Mouse (Mus musculus): ENCODE results near the gene Gcc1. TPM values are rescaled to one million over a fixed set of nuclear protein-coding genes. Genes with fewer than 3 reads are reported as not detected.

Gene Gcc1
- 5.5 and 6.7 TPM in 2 replicates for polyA plus RNA-seq (2016; fragmentation: Nextera tagmentation; extraction: Ambion mirVana)

GRCm38 (mm10) chr6:28428290-28428689 is at the start of gene Gcc1:
TSS of gene Gcc1 (minus strand) at chr6:28428390.
- no peaks in the 10 kb centered on the region for H3K9me3 ChIP-seq (replicated peaks)
- H3K27me3 ChIP-seq (replicated peaks): no peaks in the 10 kb centered on the region
- H3K36me3 ChIP-seq: peaks cover 33% of the 10 kb centered on the region
- peak within 1 kb of the TSS; percentile 37; the same call in 1 of the 2 replicates for H3K27ac ChIP-seq
- H3K9ac ChIP-seq: no peak within 1 kb of the TSS
- H3K4me3 ChIP-seq: no peak within 1 kb of the TSS
- H3K4me2 ChIP-seq: no peak within 1 kb of the TSS
- ATAC-seq: no peak
- H3K4me1 ChIP-seq: peaks cover 45% of the 10 kb centered on the region
- 71% methylated on average over 3 of the region's 3 CpGs for WGBS (ENCODE audit: insufficient replicate concordance)

- no peak within 1 kb of the TSS for H3K27ac ChIP-seq
- 70% methylated on average over 5 of the region's 5 CpGs for WGBS (ENCODE audit: insufficient replicate concordance)
- H3K27me3 ChIP-seq (replicated peaks): no peaks in the 10 kb centered on the region
- no peaks in the 10 kb centered on the region for H3K9me3 ChIP-seq (replicated peaks)
- no peak within 1 kb of the TSS for H3K4me3 ChIP-seq
- no peaks in the 10 kb centered on the region for H3K36me3 ChIP-seq
- H3K4me2 ChIP-seq: no peak within 1 kb of the TSS
- no peak within 1 kb of the TSS for H3K9ac ChIP-seq
- H3K4me1 ChIP-seq: peaks cover 21% of the 10 kb centered on the region
- ATAC-seq: no peak
Measured at GRCm38 (mm10) chr6:28474839-28475238, 46.6 kb upstream of the Gcc1 start, which contains the start of gene Snd1. TSS of gene Snd1 (plus strand) at chr6:28475139.

GRCm38 (mm10) chr6:28474211-28474610 is 46.0 kb upstream of the Gcc1 start:
- no peaks in the 10 kb centered on the region for H3K27me3 ChIP-seq (replicated peaks)
- no peak overlapping the region for H3K27ac ChIP-seq
- H3K9ac ChIP-seq: no peak overlapping the region
- no peaks in the 10 kb centered on the region for H3K9me3 ChIP-seq (replicated peaks)
- H3K36me3 ChIP-seq: no peaks in the 10 kb centered on the region
- H3K4me2 ChIP-seq: no peak overlapping the region
- WGBS (ENCODE audit: insufficient replicate concordance): 80% methylated on average over 4 of the region's 4 CpGs
- ATAC-seq: no peak
- no peak overlapping the region for H3K4me3 ChIP-seq
- peaks cover 16% of the 10 kb centered on the region for H3K4me1 ChIP-seq

- no peak for ATAC-seq
- H3K9ac ChIP-seq: no peak overlapping the region
- no peaks in the 10 kb centered on the region for H3K9me3 ChIP-seq (replicated peaks)
- H3K27ac ChIP-seq: no peak overlapping the region
- H3K36me3 ChIP-seq: no peaks in the 10 kb centered on the region
- no peaks in the 10 kb centered on the region for H3K27me3 ChIP-seq (replicated peaks)
- no peak overlapping the region for H3K4me3 ChIP-seq
- no peaks in the 10 kb centered on the region for H3K4me1 ChIP-seq
- 69% methylated on average over 9 of the region's 9 CpGs for WGBS (ENCODE audit: insufficient replicate concordance)
- no peak overlapping the region for H3K4me2 ChIP-seq
Measured at GRCm38 (mm10) chr6:28471284-28472035, 43.3 kb upstream of the Gcc1 start.

GRCm38 (mm10) chr6:28470621-28471020 is 42.4 kb upstream of the Gcc1 start:
- Histone ChIP-seq H3K36me3 (no peaks in the 10 kb centered on the region), H3K9me3 (replicated peaks) (no peaks in the 10 kb centered on the region), H3K4me2 (no peak overlapping the region), H3K9ac (no peak overlapping the region), H3K27me3 (replicated peaks) (no peaks in the 10 kb centered on the region), H3K4me3 (no peak overlapping the region), H3K4me1 (no peaks in the 10 kb centered on the region), H3K27ac (no peak overlapping the region)
- no peak for ATAC-seq
- 52% methylated on average over 5 of the region's 5 CpGs for WGBS (ENCODE audit: insufficient replicate concordance)

- no peak overlapping the region for H3K9ac ChIP-seq
- ATAC-seq: no peak
- H3K4me2 ChIP-seq: no peak overlapping the region
- WGBS (ENCODE audit: insufficient replicate concordance): 66% methylated on average over 4 of the region's 4 CpGs
- no peaks in the 10 kb centered on the region for H3K4me1 ChIP-seq
- H3K36me3 ChIP-seq: no peaks in the 10 kb centered on the region
- no peaks in the 10 kb centered on the region for H3K9me3 ChIP-seq (replicated peaks)
- no peak overlapping the region for H3K4me3 ChIP-seq
- no peaks in the 10 kb centered on the region for H3K27me3 ChIP-seq (replicated peaks)
- no peak overlapping the region for H3K27ac ChIP-seq
Measured at GRCm38 (mm10) chr6:28470017-28470602, 41.9 kb upstream of the Gcc1 start.

GRCm38 (mm10) chr6:28464630-28465029 is 36.4 kb upstream of the Gcc1 start:
- Histone ChIP-seq H3K4me1 (no peaks in the 10 kb centered on the region), H3K9me3 (replicated peaks) (no peaks in the 10 kb centered on the region), H3K9ac (no peak overlapping the region), H3K4me3 (no peak overlapping the region), H3K27ac (no peak overlapping the region), H3K27me3 (replicated peaks) (peaks cover 15% of the 10 kb centered on the region; the same call in 1 of the 2 replicates), H3K36me3 (no peaks in the 10 kb centered on the region), H3K4me2 (no peak overlapping the region)
- 61% methylated on average over 6 of the region's 6 CpGs for WGBS (ENCODE audit: insufficient replicate concordance)
- ATAC-seq: no peak

GRCm38 (mm10) chr6:28460534-28460933 is 32.3 kb upstream of the Gcc1 start:
- 5% methylated on average over 5 of the region's 5 CpGs for WGBS (ENCODE audit: insufficient replicate concordance)
- H3K4me3 ChIP-seq: no peak overlapping the region
- no peak overlapping the region for H3K27ac ChIP-seq
- H3K36me3 ChIP-seq: no peaks in the 10 kb centered on the region
- H3K4me2 ChIP-seq: no peak overlapping the region
- no peak overlapping the region for H3K9ac ChIP-seq
- H3K27me3 ChIP-seq (replicated peaks): peaks cover 18% of the 10 kb centered on the region; the same call in 1 of the 2 replicates
- ATAC-seq: 0 out of 2 replicates have a peak, but pooled peaks have one; percentile 21
- no peaks in the 10 kb centered on the region for H3K4me1 ChIP-seq
- H3K9me3 ChIP-seq (replicated peaks): no peaks in the 10 kb centered on the region

- H3K9ac ChIP-seq: no peak overlapping the region
- no peaks in the 10 kb centered on the region for H3K4me1 ChIP-seq
- H3K36me3 ChIP-seq: no peaks in the 10 kb centered on the region
- H3K27me3 ChIP-seq (replicated peaks): peaks cover 20% of the 10 kb centered on the region; the same call in 1 of the 2 replicates
- no peaks in the 10 kb centered on the region for H3K9me3 ChIP-seq (replicated peaks)
- ATAC-seq: peak; percentile 74
- H3K27ac ChIP-seq: no peak overlapping the region
- no peak overlapping the region for H3K4me3 ChIP-seq
- no peak overlapping the region for H3K4me2 ChIP-seq
Measured at GRCm38 (mm10) chr6:28459221-28459668, 31.1 kb upstream of the Gcc1 start.

GRCm38 (mm10) chr6:28450977-28451376 is 22.8 kb upstream of the Gcc1 start:
- Histone ChIP-seq H3K4me2 (no peak overlapping the region), H3K9ac (no peak overlapping the region), H3K27me3 (replicated peaks) (peaks cover 76% of the 10 kb centered on the region), H3K9me3 (replicated peaks) (no peaks in the 10 kb centered on the region), H3K27ac (no peak overlapping the region), H3K4me3 (no peak overlapping the region), H3K4me1 (no peaks in the 10 kb centered on the region), H3K36me3 (no peaks in the 10 kb centered on the region)
- no peak for ATAC-seq
- 3% methylated on average over 12 of the region's 12 CpGs for whole genome bisulfite sequencing (ENCODE audit: insufficient replicate concordance)

- Histone ChIP-seq H3K4me1 (no peaks in the 10 kb centered on the region), H3K36me3 (no peaks in the 10 kb centered on the region), H3K27ac (no peak overlapping the region), H3K4me2 (no peak overlapping the region), H3K9ac (no peak overlapping the region), H3K27me3 (replicated peaks) (peaks cover 77% of the 10 kb centered on the region), H3K4me3 (no peak overlapping the region), H3K9me3 (replicated peaks) (no peaks in the 10 kb centered on the region)
- no peak for ATAC-seq
- 17% methylated on average over 5 of the region's 5 CpGs for WGBS (ENCODE audit: insufficient replicate concordance)
Measured at GRCm38 (mm10) chr6:28450481-28450880, 22.3 kb upstream of the Gcc1 start.

- 61% methylated on average over 2 of the region's 2 CpGs for WGBS (ENCODE audit: insufficient replicate concordance)
Measured at GRCm38 (mm10) chr6:28449253-28449652, 21.1 kb upstream of the Gcc1 start, which contains the start of gene Pax4. TSS of gene Pax4 (minus strand) at chr6:28449353.

More at GRCm38 (mm10) chr6:28449253-28449652, 21.1 kb upstream of the Gcc1 start, which contains the start of gene Pax4:
- Histone ChIP-seq H3K27me3 (replicated peaks) (peaks cover 80% of the 10 kb centered on the region), H3K4me2 (no peak within 1 kb of the TSS), H3K4me1 (no peaks in the 10 kb centered on the region), H3K9ac (no peak within 1 kb of the TSS), H3K9me3 (replicated peaks) (no peaks in the 10 kb centered on the region), H3K36me3 (no peaks in the 10 kb centered on the region), H3K27ac (no peak within 1 kb of the TSS), H3K4me3 (no peak within 1 kb of the TSS)
- no peak for ATAC-seq
